Mouse (Mus musculus): ENCODE measurements at regions not wholly inside any gene's neighbourhood (a gene's known extent, or its start where the extent isn't known, plus 50 kb on each side); places are given as distances from the start of the nearest gene placed in this dataset.

DNA sequence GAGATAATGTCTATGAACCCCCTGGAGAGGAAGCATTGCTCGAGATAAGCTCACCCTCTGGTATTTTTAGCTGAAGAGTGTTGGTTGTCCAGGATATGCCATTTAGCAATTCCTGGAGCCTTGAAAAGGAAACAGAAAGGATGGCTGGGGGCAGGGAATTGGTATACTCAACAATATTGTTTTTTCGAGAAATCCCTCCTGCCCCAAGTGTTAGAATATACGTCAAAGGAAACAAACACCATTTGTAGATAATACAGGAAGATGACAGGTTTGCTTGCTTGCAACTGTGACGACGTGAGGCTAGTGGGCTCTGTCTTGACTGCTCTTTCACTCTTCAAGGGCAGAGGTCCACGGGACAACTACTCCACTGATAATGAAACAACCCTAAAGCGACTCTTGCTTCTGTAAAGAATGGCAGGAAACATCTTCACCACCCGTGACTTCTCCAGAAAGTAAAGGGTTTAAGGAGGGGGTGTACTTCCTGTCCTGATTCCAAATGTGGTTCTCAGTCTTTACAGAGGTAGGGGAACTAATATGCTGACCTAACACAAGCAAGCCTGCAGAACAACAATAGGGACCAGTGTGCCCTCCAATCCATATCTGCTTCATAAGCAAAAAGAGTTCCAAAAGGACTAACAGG lies 270.3 kb downstream of the Ets1 start:
- no peak for DNase-seq (ENCODE audit: low spot score in 2 of 2)

DNA sequence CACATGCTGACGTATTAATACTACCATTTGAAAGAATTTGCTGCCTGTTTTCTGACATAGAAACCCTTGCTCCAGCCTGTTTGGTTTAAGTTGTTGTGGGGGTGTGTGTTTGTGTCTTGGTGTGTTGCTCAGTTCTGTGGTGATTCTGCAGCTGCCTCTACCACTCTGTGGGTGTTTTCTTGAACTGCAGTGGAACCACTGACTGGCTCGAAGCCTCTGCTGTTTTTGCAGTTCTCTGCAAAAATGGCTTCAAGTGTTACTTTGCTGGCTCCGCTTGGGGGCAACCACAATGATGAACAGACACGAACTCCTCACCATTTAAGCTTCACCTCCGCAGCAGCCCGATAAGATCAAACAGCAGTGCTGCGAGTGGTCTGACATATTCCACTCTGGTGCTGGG lies 274.6 kb downstream of the Ets1 start:
- no peak for DNase-seq (ENCODE audit: low spot score in 2 of 2)

DNA sequence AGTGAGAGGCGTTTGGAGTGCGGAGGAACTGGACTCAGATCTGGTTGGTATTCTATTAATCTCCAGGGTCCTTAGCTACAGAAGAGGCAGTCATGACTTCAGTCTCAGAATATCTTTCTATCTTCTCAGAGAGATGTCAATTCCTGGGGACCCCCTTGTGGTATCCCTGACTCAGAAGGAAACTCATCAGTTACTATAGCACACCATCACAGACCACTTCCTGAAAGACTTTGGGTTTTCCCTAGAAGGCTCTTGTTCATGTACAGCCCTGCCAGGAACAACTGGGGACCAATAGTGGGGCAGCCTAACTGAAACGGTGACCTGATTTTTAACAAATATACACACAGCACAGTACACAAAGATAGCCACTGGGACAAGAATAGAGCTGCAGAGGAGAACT lies 279.6 kb downstream of the Ets1 start:
- no peak for DNase-seq (ENCODE audit: low spot score in 2 of 2)

DNA sequence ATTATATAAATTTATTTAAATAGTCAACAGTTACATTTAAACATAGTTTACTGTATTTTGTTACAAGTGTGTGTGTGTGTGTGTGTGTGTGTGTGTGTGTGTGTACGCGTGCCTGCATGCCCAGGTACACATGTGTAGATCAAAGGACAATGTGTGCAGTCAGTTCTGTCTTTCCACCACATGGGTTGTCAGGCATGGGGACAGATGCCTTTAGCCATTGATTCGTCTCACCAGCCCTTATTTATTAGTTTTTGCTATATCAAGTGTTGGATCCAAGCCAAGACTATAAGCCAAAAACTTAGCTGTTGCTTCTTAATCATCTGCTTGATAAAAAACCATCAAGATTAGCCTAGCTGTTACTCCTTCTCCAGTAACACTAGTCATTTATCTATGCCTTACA lies 280.7 kb downstream of the Ets1 start:
- DNase-seq (ENCODE audit: low spot score in 2 of 2) = no peak

DNA sequence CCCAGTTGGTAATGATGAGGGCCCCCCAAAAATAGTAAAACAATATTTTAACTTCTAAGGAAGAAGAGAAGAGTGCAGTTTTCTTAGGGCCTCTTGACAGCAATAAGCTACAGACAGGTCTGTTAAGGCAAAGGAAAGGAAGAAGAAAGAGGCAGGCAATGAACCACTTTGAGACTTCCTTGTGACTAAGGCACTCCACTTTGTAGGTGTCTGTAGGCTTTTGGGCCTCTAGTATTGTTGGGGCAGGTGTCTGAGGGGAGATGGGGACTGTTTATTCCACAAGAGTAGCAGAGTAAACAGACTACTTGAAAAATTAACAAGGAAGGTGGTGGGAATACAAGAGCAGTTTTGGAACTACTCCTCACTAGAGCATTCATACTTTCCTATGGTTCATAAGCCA lies 287.9 kb downstream of the Ets1 start:
- DNase-seq (ENCODE audit: low spot score in 2 of 2) = no peak

DNA sequence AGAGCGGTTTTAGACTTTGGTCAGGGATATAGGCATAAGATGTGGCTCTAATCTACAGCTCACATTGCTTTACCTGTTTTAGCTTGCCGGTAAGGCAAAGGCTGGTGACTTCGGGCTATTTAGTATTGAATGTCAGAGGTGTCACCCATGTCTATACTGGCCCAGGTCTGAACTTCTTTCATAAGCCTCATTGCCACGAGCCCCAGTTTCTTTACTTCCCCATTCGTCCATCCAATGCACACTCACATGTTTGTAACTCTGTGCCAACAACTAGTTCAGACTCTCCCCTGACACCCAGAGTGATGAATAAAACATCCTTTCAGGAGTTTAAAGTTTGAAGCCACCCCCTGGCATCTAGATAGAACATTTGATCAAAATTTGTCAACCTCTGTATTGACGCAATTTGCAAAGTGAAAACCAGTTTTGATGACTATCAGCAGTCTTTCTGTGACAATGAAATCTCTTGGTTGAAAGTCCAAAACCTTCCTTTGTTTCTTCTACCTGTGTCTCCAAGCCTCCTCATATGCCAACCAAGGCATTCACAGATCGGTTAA lies 288.4 kb downstream of the Ets1 start:
- no peak for DNase-seq (ENCODE audit: low spot score in 2 of 2)

DNA sequence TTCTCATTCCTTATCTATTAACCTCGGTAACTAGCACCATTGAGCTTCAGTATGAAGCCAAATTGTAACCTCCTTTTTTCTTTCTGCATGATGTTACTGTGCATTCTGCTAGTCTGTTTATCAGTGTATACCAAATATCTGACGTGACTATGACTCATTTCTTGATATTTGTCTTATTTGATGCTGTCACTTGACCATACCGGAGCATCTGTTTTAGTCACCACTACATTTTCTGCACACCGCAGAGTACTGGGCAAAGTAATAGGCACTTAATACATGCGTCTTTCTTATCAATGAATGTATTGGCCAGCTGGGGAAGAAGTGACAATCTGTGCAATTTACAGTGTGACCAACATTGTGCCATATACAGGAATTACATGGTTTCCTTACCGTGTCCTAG lies 289.0 kb downstream of the Ets1 start:
- DNase-seq (ENCODE audit: low spot score in 2 of 2) = no peak

GRCm38 (mm10) chr9:32925720-32926595 lies 289.9 kb downstream of the Ets1 start:
- DNase-seq (ENCODE audit: low spot score in 2 of 2) = no peak

GRCm38 (mm10) chr9:32927656-32928055 lies 291.6 kb downstream of the Ets1 start:
- no peak for DNase-seq (ENCODE audit: low spot score in 2 of 2)

DNA sequence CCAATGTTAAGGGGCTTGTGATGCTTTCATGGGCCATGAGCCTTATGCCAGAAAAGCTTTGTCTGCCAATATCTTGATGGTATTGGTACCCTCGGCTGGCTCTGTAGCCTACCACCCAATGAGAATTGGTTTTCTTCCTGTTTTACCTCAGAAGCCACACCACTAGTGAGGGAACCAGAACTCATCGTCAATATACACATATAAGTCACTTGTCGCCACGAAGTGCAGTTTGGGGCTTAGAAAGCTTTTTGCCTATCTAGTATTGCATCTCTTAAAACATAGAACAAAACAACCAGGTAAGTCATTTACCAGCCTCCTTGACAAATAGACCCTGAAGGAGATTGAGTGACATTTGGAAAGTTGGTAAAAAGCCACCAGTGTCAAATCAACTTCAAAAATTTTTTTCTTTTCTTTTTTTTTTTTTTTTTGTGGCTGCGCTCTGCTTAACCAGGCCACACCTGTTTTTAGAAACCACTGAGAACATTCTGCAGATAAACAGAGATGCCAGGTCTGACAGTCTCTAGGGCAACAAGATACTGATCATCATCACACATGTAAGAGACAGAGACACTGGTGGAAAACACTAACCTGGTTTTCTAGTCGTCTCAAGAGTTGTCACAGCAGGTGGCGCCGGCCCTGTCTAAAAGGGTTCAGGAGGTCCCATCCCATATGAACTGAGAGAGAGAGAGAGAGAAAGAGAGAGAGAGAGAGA lies 292.4 kb downstream of the Ets1 start:
- no peak for DNase-seq (ENCODE audit: low spot score in 2 of 2)

- DNase-seq (ENCODE audit: low spot score in 2 of 2) = no peak
These were observed 293.3 kb downstream of the Ets1 start for GRCm38 (mm10) chr9:32929331-32929730.

GRCm38 (mm10) chr9:32929826-32930225 lies 293.8 kb downstream of the Ets1 start:
- no peak for DNase-seq (ENCODE audit: low spot score in 2 of 2)

GRCm38 (mm10) chr9:32931266-32932005 lies 295.4 kb downstream of the Ets1 start:
- no peak for DNase-seq (ENCODE audit: low spot score in 2 of 2)

GRCm38 (mm10) chr9:32933237-32934071 lies 297.4 kb downstream of the Ets1 start:
- DNase-seq (ENCODE audit: low spot score in 2 of 2) = no peak

DNA sequence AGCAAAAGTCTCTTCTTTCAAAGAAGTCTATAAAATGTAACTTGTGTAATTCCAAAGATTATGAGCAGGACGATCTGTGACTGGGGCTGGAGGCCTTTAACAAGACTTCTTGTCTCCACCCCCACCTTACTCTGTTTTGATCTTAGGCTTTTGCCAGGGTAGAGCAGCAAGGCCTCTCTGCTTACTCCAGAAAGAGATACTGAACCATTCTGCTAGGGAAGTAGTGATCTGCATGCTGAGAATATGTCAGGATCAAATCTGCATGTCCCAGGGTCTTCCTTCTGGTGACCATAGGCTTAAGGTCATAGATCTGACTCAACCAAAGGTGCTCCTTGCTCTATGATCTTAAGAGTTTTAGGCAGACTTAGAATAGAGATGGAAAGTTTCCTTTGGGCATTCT lies 298.4 kb downstream of the Ets1 start:
- no peak for DNase-seq (ENCODE audit: low spot score in 2 of 2)

DNA sequence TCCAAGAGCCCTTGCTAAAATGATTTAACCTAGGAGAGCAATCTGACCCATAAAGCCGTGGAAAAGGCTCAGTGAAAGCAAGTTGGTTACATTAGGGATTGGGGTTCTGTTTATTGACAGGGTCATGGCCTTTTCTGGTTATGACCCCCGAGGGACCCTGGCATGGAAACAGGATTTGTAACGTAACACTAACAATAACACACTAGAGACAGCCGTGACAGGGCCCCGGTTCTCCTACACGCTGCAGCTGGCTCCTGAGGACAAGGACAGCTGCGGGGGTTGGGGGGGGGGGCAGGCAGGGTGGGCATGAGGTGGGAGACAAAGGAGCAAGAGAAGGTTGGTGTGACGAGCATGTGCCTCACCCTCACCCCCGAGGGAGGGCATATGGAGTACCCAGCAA lies 300.4 kb downstream of the Ets1 start:
- no peak for DNase-seq (ENCODE audit: low spot score in 2 of 2)

DNA sequence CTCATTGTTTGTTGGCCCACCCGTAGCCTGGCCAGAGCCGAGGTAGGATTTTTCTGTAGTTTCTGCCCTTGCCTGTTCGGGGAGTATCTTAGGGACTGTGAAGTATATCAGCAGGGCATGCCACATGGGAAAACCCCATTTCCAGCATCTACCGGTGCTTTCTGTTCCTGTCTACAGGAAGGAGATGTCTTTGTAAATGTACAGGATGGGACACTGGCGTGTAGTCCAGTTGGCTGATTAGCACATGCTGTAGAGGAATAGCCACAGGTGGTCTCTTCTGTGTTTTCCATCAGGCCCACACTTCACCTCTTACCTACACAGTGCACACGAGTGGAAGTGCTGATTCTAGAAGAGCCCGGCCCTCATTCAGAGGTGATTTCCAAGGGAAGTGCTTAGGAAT lies 301.4 kb downstream of the Ets1 start:
- DNase-seq (ENCODE audit: low spot score in 2 of 2) = no peak

DNA sequence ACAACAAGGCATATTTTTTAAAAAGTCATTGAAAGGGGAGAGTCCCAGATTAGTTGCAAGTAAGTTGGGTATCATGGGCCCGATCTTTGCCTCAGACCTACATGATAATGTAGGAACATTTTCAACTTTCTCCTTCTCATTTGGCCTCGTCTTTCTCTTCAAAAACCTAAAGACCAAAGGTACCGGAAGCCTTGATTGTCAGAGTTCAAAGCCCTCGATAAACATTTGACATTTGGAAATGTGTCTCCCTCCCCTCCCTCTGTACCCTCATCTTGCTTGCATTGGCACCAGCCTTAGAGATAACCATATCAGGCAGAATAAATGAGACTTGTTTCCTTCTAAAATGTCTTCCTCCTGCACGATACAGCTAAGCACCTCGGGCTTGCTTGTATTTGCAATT lies 302.8 kb downstream of the Ets1 start:
- DNase-seq (ENCODE audit: low spot score in 2 of 2) = no peak

DNA sequence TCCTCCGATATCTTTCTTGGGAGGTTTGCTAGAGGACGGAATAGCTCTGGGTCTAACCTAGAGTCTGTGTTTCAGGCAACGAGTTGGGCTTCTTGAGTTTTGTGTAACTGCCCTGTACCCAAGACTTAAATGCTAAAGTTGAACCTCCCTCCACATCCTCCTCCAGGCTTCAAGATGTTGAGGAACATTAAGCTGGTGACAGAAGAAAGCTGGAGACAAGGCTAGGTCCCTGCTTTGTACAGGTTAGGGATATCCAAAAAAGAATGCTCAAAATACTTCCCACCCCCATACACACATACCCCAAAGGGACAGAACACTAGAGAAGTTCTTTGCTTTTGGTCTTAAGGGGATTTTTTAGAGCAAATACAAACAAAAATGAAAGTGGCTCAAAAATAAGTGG lies 303.6 kb downstream of the Ets1 start:
- no peak for DNase-seq (ENCODE audit: low spot score in 2 of 2)

- peak; percentile 55 to 72 for DNase-seq (ENCODE audit: low spot score in 2 of 2)
These were observed 304.2 kb downstream of the Ets1 start for GRCm38 (mm10) chr9:32940111-32940813.

Data from urinary bladder, postnatal 4 days (tissue).